Mouse (Mus musculus) frontal cortex, postnatal 14 days (tissue): ENCODE results near the gene Map3k7cl.

Experiments used
- DNase-seq, 2 experiments: peaks; one replicate each; pipeline ENCODE4 v3.0.0; 2022; ENCODE audit warnings: low spot score in 2 of 2

Gene Map3k7cl

GRCm38 (mm10) chr16:87585548-87586262 is 32.6 kb downstream of the Map3k7cl start:
- no peak for DNase-seq

DNA sequence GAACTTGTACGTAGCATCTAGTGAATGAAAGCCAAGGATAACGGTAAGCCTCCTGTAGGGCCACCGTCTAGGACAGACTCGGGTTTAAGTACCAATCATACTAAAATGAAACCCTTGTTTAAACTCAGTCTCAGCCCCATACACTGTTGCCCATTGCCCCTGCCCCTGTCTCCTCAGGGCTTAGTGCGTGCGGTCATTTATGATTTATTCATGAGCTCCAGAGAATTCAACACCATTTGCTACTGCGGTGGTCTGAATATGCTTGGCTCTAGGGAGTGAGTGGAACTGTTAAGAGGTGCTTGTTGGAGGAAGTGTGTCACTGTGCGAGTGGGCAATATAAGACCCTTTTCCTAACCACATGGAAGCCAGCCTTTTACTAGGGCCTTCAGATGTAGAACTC is 34.7 kb downstream of the Map3k7cl start:
- DNase-seq = no peak

DNA sequence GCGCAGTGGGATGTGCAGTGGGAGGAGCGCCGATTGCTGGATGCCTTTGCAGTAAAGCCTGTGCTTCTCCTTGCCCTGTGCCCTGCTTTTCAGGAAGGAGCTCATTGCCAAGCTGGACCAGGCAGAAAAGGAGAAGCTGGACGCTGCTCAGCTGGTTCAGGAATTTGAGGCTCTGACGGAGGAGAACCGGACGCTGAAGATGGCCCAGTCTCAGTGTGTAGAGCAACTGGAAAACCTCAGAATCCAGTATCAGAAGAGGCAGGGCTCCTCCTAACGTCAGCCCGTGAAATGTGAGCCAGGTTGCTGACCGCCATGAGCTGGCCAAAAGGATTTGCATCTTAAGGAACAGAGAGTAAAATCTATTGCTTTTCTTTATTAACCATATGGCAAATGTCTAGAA is 41.0 kb downstream of the Map3k7cl start:
- DNase-seq = no peak

DNA sequence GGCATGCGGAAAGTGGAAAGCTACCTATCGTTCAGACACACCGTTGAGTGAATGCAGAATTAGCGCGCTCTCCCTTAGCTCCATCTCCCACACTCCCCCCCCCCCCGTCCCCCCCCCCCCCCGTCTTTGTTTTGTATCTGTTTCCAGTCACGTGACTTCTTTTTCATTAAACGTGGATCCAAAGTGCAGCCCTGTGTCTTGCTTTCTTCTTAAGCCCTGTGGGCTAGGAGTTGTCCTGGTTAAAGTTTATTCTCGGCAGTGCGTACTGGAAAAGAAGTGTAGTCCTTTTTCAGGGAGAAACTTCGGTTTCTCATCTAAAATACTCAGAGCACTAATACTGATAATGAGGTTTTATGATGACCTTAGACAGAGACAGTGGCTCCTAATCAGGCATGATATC is 42.0 kb downstream of the Map3k7cl start:
- no peak for DNase-seq

DNA sequence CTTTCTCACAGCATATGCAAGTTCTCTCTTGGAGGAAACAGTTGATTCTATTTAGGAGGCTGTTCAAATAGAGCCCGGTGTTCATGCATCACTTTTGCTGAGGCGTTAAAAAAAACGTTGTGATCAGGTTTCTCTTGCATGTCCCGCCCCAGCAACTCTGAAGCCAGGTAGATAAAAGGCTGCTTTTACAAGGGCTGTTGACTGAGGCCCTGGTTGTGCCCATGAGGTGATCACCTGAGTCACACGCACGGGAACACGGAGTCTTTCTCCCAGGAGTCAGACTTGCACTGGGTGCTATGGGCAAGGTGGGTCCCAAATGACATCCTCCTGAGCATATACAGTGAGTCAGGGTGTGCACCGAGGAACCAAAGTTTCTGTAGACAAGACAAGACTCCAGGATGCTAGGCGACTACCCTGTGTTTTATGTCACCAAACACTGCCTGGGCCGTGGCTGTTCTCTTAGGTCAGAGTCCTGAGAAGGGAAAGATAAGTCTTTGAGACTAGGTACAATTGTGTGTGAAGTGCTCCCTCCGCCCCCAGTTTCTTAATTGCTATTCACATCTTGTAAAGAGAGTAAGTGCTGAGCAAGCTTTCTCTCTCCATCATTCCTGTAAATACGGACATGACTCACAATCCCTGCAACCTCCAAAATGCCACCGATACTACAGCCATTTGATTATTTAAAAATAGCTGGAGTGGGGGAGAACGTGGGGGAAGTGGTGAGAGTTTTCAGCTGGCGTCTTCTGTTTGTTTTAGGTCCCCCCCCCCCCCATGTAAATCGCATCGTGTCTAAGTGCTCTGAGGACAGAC is 49.8 kb downstream of the Map3k7cl start:
- DNase-seq = no peak

GRCm38 (mm10) chr16:87604002-87604401 is 50.9 kb downstream of the Map3k7cl start:
- DNase-seq = no peak

GRCm38 (mm10) chr16:87604883-87605282 is 51.8 kb downstream of the Map3k7cl start:
- DNase-seq = no peak

DNA sequence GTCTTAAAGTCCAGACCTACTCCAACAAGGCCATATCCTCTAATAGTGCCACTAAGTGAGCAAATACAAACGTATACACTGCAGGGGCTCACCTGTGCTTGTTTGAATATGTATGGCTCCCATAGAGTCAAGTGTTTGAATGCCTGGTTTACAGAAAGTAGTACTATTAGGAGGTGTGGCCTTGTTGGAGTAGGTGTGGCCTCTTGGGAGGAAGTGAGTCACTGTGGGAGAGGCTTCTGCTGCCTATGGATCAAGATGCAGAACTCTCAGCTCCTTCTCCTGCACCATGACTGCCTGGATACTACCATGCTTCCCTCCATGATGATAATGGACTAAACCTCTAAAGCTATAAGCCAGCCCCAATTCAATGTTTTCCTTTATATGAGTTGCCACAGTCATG is 54.3 kb downstream of the Map3k7cl start:
- no peak for DNase-seq

GRCm38 (mm10) chr16:87607959-87608358 is 54.8 kb downstream of the Map3k7cl start:
- no peak for DNase-seq

GRCm38 (mm10) chr16:87610142-87610541 is 57.0 kb downstream of the Map3k7cl start:
- no peak for DNase-seq

- DNase-seq = no peak
Measured at GRCm38 (mm10) chr16:87610556-87611295, 57.6 kb downstream of the Map3k7cl start.

DNA sequence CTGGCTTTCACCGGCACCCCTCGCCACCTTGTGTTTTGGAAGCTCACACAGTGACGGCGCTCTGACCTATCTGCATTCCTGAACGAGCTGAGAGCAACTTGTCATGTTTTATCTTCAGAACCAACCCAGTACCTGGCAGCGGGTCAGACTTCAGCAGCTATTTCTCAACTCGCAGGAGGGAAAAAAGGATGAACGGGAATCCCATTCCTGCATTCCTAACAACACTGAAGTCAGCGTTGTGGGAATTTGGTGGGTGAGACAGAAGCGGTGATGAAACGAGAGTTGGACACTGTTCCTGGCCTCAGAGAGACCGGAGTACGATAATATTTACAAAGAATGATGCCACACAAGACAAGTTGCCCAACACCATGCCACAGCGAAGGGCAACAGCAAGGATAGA is 58.3 kb downstream of the Map3k7cl start:
- DNase-seq = no peak

- DNase-seq = no peak
Measured at GRCm38 (mm10) chr16:87612218-87612838, 59.2 kb downstream of the Map3k7cl start.

GRCm38 (mm10) chr16:87617377-87617776 is 64.2 kb downstream of the Map3k7cl start:
- no peak for DNase-seq

- DNase-seq = no peak
Measured at GRCm38 (mm10) chr16:87621246-87621645, 68.1 kb downstream of the Map3k7cl start.

DNA sequence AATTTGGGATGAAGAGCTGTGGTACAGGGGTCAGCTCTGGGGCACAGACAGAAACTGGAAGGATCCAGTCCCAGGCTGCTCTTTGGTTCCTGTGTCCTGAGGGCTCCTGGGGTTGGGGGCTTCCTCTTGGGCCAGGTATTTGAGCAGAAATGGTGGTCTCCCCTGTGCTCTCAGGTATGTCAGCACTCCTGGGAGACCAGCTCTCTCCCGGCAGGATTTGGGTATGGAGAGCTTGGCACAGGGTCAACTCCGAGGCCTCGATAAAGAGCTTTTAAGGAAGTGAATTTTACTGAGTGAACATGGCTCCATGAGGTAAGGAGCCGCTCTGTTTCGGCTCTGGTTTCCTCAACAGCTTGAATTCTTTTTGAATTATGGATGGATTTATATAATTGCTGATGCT is 70.8 kb downstream of the Map3k7cl start:
- no peak for DNase-seq

DNA sequence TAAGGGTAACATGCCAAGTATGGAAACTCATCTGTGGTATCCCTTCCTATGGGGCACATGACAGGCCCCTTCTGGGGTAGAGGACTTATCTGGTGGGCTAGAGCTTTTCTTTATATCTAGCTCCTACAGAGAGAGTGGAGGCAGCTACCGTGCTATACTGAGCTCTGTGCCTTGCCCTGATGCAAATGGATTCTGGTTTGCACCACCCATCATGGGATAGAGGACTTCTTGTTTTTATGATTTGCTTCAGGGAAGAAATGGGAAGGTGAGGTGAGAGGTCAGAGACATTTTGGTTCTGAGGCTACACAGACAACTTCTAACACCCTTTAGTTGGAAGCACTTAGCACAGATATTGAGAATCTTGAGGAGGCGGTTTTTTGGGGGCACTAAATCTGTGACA is 71.8 kb downstream of the Map3k7cl start:
- DNase-seq = no peak

GRCm38 (mm10) chr16:87625341-87625740 is 72.2 kb downstream of the Map3k7cl start:
- no peak for DNase-seq

- DNase-seq = no peak
Measured at GRCm38 (mm10) chr16:87625816-87626215, 72.7 kb downstream of the Map3k7cl start.

- DNase-seq = no peak
Measured at GRCm38 (mm10) chr16:87626696-87627095, 73.6 kb downstream of the Map3k7cl start.

- no peak for DNase-seq
Measured at GRCm38 (mm10) chr16:87634709-87635108, 81.6 kb downstream of the Map3k7cl start.

GRCm38 (mm10) chr16:87635213-87635755 is 82.2 kb downstream of the Map3k7cl start:
- DNase-seq = no peak
